Mouse (Mus musculus) frontal cortex, postnatal 14 days (tissue): ENCODE results near the gene Scaf1.

Source experiments
- DNase-seq, 2 experiments: peaks; one replicate each; pipeline ENCODE4 v3.0.0; 2022; ENCODE audit warnings: low spot score in 2 of 2

Scaf1 gene

DNA sequence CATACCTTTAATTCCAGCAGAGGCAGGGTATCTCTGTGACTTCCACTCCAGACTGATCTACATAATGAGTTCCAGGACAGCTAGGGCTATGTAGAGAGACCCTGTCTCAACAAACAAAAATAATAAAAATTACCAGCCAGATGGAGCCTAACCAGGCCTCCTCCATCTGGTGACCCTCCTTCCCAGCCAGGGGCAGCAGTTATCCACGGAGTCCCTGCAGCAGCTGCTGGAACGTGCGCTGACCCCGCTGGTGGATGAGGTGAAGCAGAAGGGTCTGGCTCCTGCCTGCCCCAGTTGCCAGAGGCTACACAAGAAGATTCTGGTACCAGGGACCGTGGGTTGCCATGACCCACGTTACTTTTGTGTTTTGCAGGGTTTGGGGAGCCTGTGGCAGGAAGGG is 59.9 kb downstream of the Scaf1 start:
- no peak for DNase-seq

DNA sequence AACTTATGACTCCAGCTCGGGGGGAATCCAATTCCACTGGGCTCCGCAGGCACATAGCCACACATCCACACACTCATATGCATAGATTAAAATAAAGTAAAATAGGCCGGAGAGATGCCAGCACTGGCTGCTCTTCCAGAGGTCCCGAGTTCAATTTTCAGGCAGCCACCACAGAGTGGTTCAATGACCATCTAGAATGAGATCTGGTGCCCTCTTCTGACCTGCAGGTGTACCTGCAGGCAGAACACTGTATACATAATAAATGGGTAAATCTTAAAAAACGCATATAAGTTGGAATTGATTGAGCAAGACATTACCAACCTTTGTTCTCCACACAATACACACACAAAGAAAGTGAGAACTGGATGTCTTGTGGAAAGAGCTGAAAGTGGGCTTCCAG is 60.5 kb downstream of the Scaf1 start:
- DNase-seq, result no peak

DNA sequence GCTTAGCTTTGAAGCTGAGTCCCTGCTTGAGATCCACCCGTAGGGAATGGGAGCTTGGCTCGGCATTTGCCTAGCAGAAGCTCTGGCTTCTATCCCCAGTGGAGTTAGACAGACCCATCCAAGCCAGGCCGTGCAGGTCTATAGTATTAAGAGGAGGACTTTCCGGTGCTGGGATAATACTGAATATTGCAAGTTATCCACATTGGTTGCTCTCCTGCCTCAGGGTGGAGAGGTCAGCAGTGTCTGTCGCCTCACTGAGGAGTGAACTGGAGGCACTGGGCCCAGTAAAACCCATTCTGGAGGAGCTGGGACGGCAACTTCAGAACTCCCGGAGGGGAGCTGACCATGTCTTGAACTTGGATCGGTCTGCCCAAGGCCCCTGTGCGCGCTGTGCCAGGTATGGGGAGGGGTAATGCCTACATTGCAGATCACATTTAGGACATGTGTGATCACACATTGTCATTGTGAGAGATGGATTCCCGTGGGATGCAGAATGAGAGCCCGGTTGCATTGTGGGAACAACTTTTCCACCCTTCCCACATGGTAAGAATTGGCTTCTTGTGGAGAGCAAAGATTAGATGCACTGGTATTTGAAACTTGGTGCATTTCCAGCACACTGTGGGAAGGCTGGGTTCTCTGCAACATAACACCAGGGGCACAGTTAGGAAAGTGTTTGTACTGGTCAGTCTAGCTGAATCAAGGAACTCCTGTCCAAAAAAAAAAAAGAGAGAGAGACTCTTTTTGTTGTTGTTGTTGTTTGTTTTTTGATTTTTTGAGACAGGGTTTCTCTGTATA is 61.9 kb downstream of the Scaf1 start:
- no peak for DNase-seq

DNA sequence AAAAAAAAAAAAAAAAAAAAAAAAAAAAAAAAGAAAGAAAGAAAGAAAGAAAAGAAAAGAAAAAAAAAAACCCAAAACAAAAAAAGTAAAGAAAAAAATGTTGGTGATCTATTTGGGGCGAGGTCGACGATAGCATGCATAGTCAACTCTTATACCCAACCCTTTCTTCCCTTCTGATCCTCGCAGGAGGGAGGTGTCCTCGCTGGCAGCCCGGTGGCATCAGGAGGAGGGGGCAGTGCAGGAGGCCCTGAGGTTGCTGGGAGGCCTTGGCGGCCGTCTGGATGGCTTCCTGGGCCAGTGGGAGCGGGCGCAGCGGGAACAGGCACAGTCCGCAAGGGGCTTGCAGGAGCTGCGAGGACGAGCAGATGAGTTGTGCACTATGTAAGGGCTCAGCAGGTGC is 62.6 kb downstream of the Scaf1 start:
- no peak for DNase-seq
